Mouse (Mus musculus) MEL (cell line): ENCODE results near the gene Kif26b. TPM values are rescaled to one million over a fixed set of nuclear protein-coding genes. Genes with fewer than 3 reads are reported as not detected.

ENCODE experiments used
- DNase-seq: peaks from one replicate; pipeline ENCODE4 v3.0.0; 2011; ENCODE audit warnings: low read depth, low spot score
- H3K27ac ChIP-seq: 2 replicates; pipeline ENCODE4 v1.5.1; 2012; ENCODE audit warnings: low read depth, mild to moderate bottlenecking, control low read depth, low read length, moderate library complexity; ENCODE audit not compliant: control insufficient read depth
- H3K27me3 ChIP-seq, 2 experiments: fragments of 150-350 bp in 1 of 2; sonication (generic) in 1 of 2; 2 replicates each; pipeline ENCODE4 v1.6.1; 2012; ENCODE audit warnings: low read length in 2 of 2, mild to moderate bottlenecking in 2 of 2, improper control_type of control experiment in 1 of 2, moderate library complexity in 1 of 2; ENCODE audit not compliant: insufficient read depth in 2 of 2, control insufficient read depth in 1 of 2
- H3K36me3 ChIP-seq, 2 experiments: 2 replicates each; pipeline ENCODE4 v1.6.1; 2012 to 2014; ENCODE audit warnings: low read length in 2 of 2, improper control_type of control experiment in 1 of 2, inconsistent platforms in 1 of 2, mild to moderate bottlenecking in 1 of 2; ENCODE audit not compliant: insufficient read depth in 2 of 2, control insufficient read depth in 1 of 2
- H3K4me1 ChIP-seq, 2 experiments: fragments of 150-350 bp in 1 of 2; sonication (generic) in 1 of 2; 2 replicates each; pipeline ENCODE4 v1.6.1; 2012; ENCODE audit warnings: low read length in 2 of 2, improper control_type of control experiment in 1 of 2, mild to moderate bottlenecking in 1 of 2; ENCODE audit not compliant: insufficient read depth in 2 of 2, control insufficient read depth in 1 of 2
- H3K4me3 ChIP-seq, 2 experiments: fragments of 150-350 bp in 1 of 2; sonication (generic) in 1 of 2; 2 replicates each; pipeline ENCODE4 v1.5.1; 2012; ENCODE audit warnings: low read depth in 2 of 2, low read length in 2 of 2, mild to moderate bottlenecking in 2 of 2, moderate library complexity in 2 of 2, control low read depth in 1 of 2, improper control_type of control experiment in 1 of 2; ENCODE audit not compliant: control insufficient read depth in 1 of 2, insufficient read depth in 1 of 2
- H3K79me2 ChIP-seq: 2 replicates; pipeline ENCODE4 v1.6.1; 2012; ENCODE audit warnings: mild to moderate bottlenecking, low read length, moderate library complexity; ENCODE audit not compliant: control insufficient read depth, poor library complexity, insufficient read depth
- H3K9ac ChIP-seq: 2 replicates; pipeline ENCODE4 v1.6.1; 2012; ENCODE audit warnings: low read depth, mild to moderate bottlenecking, control low read depth, low read length, moderate library complexity; ENCODE audit not compliant: control insufficient read depth, poor library complexity, severe bottlenecking
- H3K9me3 ChIP-seq: fragments of 150-350 bp; sonication (generic); replicated peaks from 2 replicates; pipeline ENCODE4 v1.6.1; 2012; ENCODE audit warnings: mild to moderate bottlenecking, low read length, improper control_type of control experiment, moderate library complexity; ENCODE audit not compliant: insufficient read depth
- BHLHE40 ChIP-seq: IDR thresholded peaks from 2 replicates; pipeline ENCODE4 v1.6.1; 2012; ENCODE audit warnings: low read depth, mild to moderate bottlenecking, inconsistent platforms, low read length, improper control_type of control experiment, borderline replicate concordance
- EP300 ChIP-seq, 2 experiments: IDR thresholded peaks; 2 replicates each; pipeline ENCODE4 v1.6.1; 2011; ENCODE audit warnings: improper control_type of control experiment in 2 of 2, low read length in 2 of 2, low read depth in 1 of 2, mild to moderate bottlenecking in 1 of 2
- GATA1 ChIP-seq: IDR thresholded peaks from 2 replicates; pipeline ENCODE4 v1.6.1; 2011; ENCODE audit warnings: low read depth, low read length, improper control_type of control experiment
- HCFC1 ChIP-seq: IDR thresholded peaks from 2 replicates; pipeline ENCODE4 v1.6.1; 2012; ENCODE audit warnings: low read depth, mild to moderate bottlenecking, inconsistent platforms, low read length, improper control_type of control experiment, moderate library complexity
- JUND ChIP-seq: IDR thresholded peaks from 2 replicates; pipeline ENCODE4 v1.6.1; 2011; ENCODE audit warnings: low read depth, mild to moderate bottlenecking, improper control_type of control experiment, low read length
- MAFK ChIP-seq: IDR thresholded peaks from 2 replicates; pipeline ENCODE4 v1.6.1; 2011; ENCODE audit warnings: low read depth, mild to moderate bottlenecking, low read length, improper control_type of control experiment, borderline replicate concordance
- MEF2A ChIP-seq: IDR thresholded peaks from 2 replicates; pipeline ENCODE4 v1.6.1; 2014; ENCODE audit warnings: low read depth, mild to moderate bottlenecking, inconsistent platforms, low read length, improper control_type of control experiment; ENCODE audit not compliant: poor library complexity, insufficient replicate concordance, severe bottlenecking; ENCODE audit errors: extremely low read depth
- MXI1 ChIP-seq: IDR thresholded peaks from 2 replicates; pipeline ENCODE4 v1.6.1; 2011; ENCODE audit warnings: mild to moderate bottlenecking, low read depth, low read length, improper control_type of control experiment
- MYB ChIP-seq: IDR thresholded peaks from 2 replicates; pipeline ENCODE4 v1.6.1; 2011; ENCODE audit warnings: mild to moderate bottlenecking, low read depth, low read length, improper control_type of control experiment
- NELFE ChIP-seq: IDR thresholded peaks from 2 replicates; pipeline ENCODE4 v1.6.1; 2011; ENCODE audit warnings: low read depth, low read length, improper control_type of control experiment
- NRF1 ChIP-seq: IDR thresholded peaks from 2 replicates; pipeline ENCODE4 v1.6.1; 2014; ENCODE audit warnings: low read depth, mild to moderate bottlenecking, inconsistent platforms, low read length, improper control_type of control experiment, moderate library complexity; ENCODE audit not compliant: poor library complexity, insufficient read depth, severe bottlenecking
- POLR2AphosphoS5 ChIP-seq: IDR thresholded peaks from 2 replicates; pipeline ENCODE4 v1.6.1; 2012; ENCODE audit warnings: low read depth, borderline replicate concordance, mild to moderate bottlenecking, inconsistent platforms, low read length, moderate library complexity, mixed read lengths
- RAD21 ChIP-seq: IDR thresholded peaks from 2 replicates; pipeline ENCODE4 v1.6.1; 2011; ENCODE audit warnings: mild to moderate bottlenecking, low read depth, low read length, improper control_type of control experiment
- RCOR1 ChIP-seq: IDR thresholded peaks from 2 replicates; pipeline ENCODE4 v1.6.1; 2012; ENCODE audit warnings: low read depth, mild to moderate bottlenecking, inconsistent platforms, low read length, improper control_type of control experiment
- SMC3 ChIP-seq: IDR thresholded peaks from 2 replicates; pipeline ENCODE4 v1.6.1; 2011; ENCODE audit warnings: low read depth, low read length, improper control_type of control experiment
- TAL1 ChIP-seq: IDR thresholded peaks from 2 replicates; pipeline ENCODE4 v1.6.1; 2012; ENCODE audit warnings: mild to moderate bottlenecking, inconsistent platforms, low read length, moderate library complexity, mixed read lengths
- TBP ChIP-seq: IDR thresholded peaks from 2 replicates; pipeline ENCODE4 v1.8.0; 2011; ENCODE audit warnings: low read depth, low read length, improper control_type of control experiment
- TCF12 ChIP-seq: IDR thresholded peaks from 2 replicates; pipeline ENCODE4 v1.6.1; 2014; ENCODE audit warnings: low read depth, mild to moderate bottlenecking, inconsistent platforms, low read length, improper control_type of control experiment, moderate library complexity
- USF1 ChIP-seq: IDR thresholded peaks from 2 replicates; pipeline ENCODE4 v1.6.1; 2014; ENCODE audit warnings: low read depth, mild to moderate bottlenecking, inconsistent platforms, low read length, improper control_type of control experiment, moderate library complexity
- USF2 ChIP-seq, 2 experiments: IDR thresholded peaks; 2 replicates each; pipeline ENCODE4 v1.6.1; 2011 to 2012; ENCODE audit warnings: improper control_type of control experiment in 2 of 2, low read length in 2 of 2, borderline replicate concordance in 1 of 2, inconsistent platforms in 1 of 2, low read depth in 1 of 2, mild to moderate bottlenecking in 1 of 2; ENCODE audit not compliant: insufficient read depth in 1 of 2
- ZC3H11A ChIP-seq: IDR thresholded peaks from 2 replicates; pipeline ENCODE4 v1.6.1; 2012; ENCODE audit warnings: low read depth, mild to moderate bottlenecking, inconsistent platforms, low read length, improper control_type of control experiment
- ZMIZ1 ChIP-seq: IDR thresholded peaks from 2 replicates; pipeline ENCODE4 v1.6.1; 2012; ENCODE audit warnings: low read depth, mild to moderate bottlenecking, inconsistent platforms, low read length, improper control_type of control experiment, moderate library complexity
- polyA plus RNA-seq, 2 experiments: library from polyadenylated mRNA; stranded (reverse) in 1 of 2; unstranded in 1 of 2; fragments of >175 nt in 1 of 2; fragments of >200 nt in 1 of 2; gene quantifications; 2 replicates each; pipeline versions ENCODE4 v1.2.1 to v1.2.4; 2012; ENCODE audit warnings: low replicate concordance in 2 of 2, low read depth in 1 of 2; ENCODE audit not compliant: insufficient read length in 2 of 2, insufficient read depth in 1 of 2, missing spikeins in 1 of 2
- total RNA-seq: library from RNA; depleted of rRNA; stranded (reverse); fragments of 300-350 nt; gene quantifications from 2 replicates; pipeline ENCODE4 v1.2.3, GENCODE M21; 2012

Kif26b gene
- total and polyA plus RNA-seq, 3 experiments = 0.08 to 0.50 TPM; not detected in 1

DNA sequence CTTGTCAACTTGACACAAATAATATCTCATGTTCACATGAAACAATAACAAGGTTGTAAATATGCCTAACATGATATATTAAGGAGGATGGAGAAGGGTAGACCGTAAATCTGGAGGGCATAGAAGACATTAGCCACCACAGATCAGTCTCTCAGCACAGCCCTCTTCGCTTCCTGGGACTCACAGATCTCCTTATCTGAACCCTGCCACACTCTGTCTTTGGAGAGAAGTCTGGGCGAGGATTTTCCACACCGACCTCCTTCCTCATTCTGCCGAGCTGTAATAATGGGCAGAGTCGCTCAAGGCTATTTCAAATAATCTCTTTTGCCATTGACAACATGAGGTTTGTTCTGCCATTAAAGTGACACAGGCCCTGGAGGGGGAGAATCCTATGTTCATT lies 315.9 kb downstream of the Kif26b start:
- Histone ChIP-seq H3K27me3 (no peaks in the 10 kb centered on the region; a peak in 1 of 4 replicates), H3K79me2 (no peaks in the 10 kb centered on the region), H3K27ac (no peak overlapping the region), H3K9me3 (no peaks in the 10 kb centered on the region), H3K9ac (no peak overlapping the region), H3K36me3 (peaks cover 0 to 3% of the 10 kb centered on the region in 2 experiments; a peak in 2 of 4 replicates), H3K4me1 (peaks cover 0 to 4% of the 10 kb centered on the region in 2 experiments; a peak in 1 of 4 replicates), H3K4me3 (no peak overlapping the region)
- no peak for TF ChIP-seq MYB
- no peak for TF ChIP-seq NELFE
- no peak for TF ChIP-seq TBP
- TF ChIP-seq GATA1 = peak; percentile 73
- no peak for TF ChIP-seq MAFK
- no peak for TF ChIP-seq USF1
- TF ChIP-seq TCF12 = 0 out of 2 replicates have a peak, but pooled peaks have one; percentile 27
- TF ChIP-seq BHLHE40 = no peak
- 0 out of 4 replicates have a peak, but pooled peaks have one; percentile 15 to 36 for TF ChIP-seq EP300 (IDR thresholded peaks at IDR 0.05; ENCODE audit: low read depth in 1 of 2, low read length in 2 of 2)
- TF ChIP-seq ZMIZ1 = no peak
- TF ChIP-seq ZC3H11A = no peak
- DNase-seq = peak; percentile 68

DNA sequence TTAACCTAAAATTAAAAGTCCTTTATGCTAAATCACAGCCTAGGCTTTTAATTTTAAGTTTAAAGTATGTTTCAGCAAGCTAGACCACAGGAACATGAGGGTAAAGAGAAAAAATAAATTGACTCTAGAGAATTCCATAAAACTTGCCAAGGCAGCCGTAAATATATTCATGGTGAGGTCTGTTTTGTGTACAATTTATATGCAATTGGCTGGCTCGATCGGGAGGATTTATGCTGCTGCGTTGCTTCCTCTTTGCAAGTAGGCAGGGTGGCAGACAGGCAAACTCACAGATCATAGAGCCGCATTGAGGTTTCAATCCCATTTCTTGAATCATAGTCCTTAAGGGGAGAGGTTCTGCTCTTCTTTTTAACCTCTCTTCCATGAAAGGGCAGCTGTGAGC lies 318.6 kb downstream of the Kif26b start:
- no peaks in the 10 kb centered on the region for H3K4me1 ChIP-seq
- H3K9me3 ChIP-seq = no peaks in the 10 kb centered on the region
- H3K9ac ChIP-seq = no peak overlapping the region
- H3K27me3 ChIP-seq = no peaks in the 10 kb centered on the region; a peak in 1 of 4 replicates
- TF ChIP-seq GATA1 = no peak
- TF ChIP-seq MXI1 = no peak
- no peak for TF ChIP-seq RAD21
- TF ChIP-seq TAL1 = no peak
- H3K4me3 ChIP-seq = no peak overlapping the region
- no peak overlapping the region for H3K27ac ChIP-seq
- no peaks in the 10 kb centered on the region for H3K36me3 ChIP-seq
- no peaks in the 10 kb centered on the region for H3K79me2 ChIP-seq
- DNase-seq = no peak

DNA sequence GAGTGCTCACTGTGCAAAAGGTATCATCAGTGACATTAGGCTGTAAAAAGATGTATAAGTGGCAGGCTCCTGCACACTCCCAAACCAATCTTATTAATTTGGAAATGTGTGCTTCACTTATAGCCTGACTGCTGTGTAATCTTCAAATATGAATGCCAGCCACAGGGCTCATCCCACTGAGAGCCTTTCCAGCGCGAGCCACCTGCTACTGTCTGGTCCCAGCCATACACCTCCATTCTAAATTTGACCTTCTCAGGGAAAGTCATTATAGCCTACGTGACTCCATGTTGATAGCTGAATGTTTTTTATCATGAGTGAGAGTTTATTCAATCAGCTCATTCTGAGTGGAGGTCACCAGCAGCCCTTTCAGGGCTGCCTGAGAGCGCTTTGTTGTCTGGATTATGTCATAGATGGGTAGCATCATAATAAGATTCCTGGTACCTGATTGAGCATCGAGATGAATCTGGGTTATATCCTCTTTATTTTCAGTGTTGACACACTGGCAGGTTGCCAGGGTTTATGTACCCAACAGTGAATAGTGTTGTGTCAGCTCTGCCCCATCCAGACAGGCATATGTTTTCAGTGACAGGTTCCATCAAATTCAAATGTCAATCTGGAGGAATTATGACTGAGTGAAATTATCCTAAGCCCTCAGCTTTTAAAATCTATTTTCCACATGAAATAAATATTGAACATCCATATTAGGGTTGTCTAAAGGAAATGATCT lies 319.6 kb downstream of the Kif26b start:
- Histone ChIP-seq H3K79me2 (no peaks in the 10 kb centered on the region), H3K4me1 (no peaks in the 10 kb centered on the region), H3K27ac (no peak overlapping the region), H3K9ac (no peak overlapping the region), H3K4me3 (no peak overlapping the region), H3K36me3 (no peaks in the 10 kb centered on the region), H3K27me3 (no peaks in the 10 kb centered on the region; a peak in 1 of 4 replicates), H3K9me3 (no peaks in the 10 kb centered on the region)
- no peak for DNase-seq
- TF ChIP-seq RCOR1 = no peak
- no peak for TF ChIP-seq RAD21
- no peak for TF ChIP-seq TAL1
- no peak for TF ChIP-seq MEF2A
- TF ChIP-seq USF2 (IDR thresholded peaks at IDR 0.05; ENCODE audit: borderline replicate concordance in 1 of 2, insufficient read depth in 1 of 2, low read depth in 1 of 2, low read length in 2 of 2) = no peak
- TF ChIP-seq NRF1 = no peak
- no peak for TF ChIP-seq JUND
- no peak for TF ChIP-seq BHLHE40
- TF ChIP-seq POLR2AphosphoS5 = no peak
- TF ChIP-seq HCFC1 = no peak
- TF ChIP-seq MXI1 = no peak
- no peak for TF ChIP-seq SMC3
